Mouse (Mus musculus): ENCODE measurements around the gene Stra6. TPM values are rescaled to one million over a fixed set of nuclear protein-coding genes. Genes with fewer than 3 reads are reported as not detected.
A peak's percentile ranks its signal among the peaks of the same experiment; 100 is the strongest.

The Stra6 gene
- total RNA-seq, 4 experiments from 2014 or later: 0.50 to 1.5 (median 0.67) TPM

DNA sequence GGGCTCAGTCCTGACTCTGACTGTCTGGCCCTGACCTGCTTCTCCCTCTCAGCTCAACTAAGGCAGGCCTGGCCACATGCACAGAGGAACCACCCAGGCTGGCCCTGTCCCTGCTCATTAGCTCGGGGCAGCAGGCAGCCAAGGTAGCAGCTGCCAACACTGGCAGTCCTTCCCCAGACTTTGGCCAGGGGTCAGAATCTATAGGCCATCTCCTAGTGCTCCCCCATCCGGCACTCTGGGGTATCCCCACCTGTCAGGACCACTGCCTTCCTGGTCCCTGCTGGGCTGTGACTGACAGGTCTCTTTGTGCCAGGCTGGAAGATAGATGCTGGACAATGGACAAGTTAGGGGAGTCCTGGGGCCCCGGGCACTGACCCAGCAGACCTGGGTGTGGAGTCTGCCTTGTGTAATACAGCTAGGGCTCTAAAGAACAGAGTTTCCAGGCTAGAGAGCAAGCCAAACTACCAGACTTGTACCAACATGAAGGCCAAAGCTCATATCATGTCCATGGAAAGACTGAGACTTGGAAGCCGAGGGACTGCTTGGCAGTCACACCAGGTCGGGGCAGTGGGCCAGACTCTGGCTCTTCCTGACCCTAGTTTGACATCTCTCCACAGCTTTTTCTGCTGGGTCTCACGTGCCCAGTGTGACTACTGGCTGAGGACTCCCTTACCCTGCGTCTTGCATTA lies 29.1 kb downstream of the Stra6 start:
- DNase-seq (ENCODE audit: low spot score): peak; percentile 64

GRCm38 (mm10) chr9:58093776-58094175 lies 30.2 kb downstream of the Stra6 start:
- DNase-seq (ENCODE audit: low spot score): no peak

DNA sequence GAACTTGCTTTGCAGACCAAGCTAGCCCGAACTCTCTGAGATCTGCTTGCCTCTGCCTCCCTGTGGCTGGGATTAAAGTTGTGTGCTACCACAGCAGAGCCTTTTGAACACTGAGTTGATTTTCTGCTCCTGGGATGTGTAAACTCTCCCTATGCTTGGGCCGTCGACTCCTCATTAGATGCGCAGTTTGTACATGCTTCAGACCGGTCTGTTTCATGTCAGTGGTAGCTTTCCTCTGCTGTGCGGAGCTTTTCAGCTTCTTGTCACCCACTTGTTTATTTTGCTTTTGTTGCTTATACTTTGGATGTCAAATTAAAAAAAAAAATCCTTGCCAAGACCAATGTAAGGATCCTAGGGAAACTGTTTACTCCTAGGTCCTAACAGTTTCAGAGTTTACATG lies 32.4 kb downstream of the Stra6 start:
- no peak for DNase-seq (ENCODE audit: low spot score)

DNA sequence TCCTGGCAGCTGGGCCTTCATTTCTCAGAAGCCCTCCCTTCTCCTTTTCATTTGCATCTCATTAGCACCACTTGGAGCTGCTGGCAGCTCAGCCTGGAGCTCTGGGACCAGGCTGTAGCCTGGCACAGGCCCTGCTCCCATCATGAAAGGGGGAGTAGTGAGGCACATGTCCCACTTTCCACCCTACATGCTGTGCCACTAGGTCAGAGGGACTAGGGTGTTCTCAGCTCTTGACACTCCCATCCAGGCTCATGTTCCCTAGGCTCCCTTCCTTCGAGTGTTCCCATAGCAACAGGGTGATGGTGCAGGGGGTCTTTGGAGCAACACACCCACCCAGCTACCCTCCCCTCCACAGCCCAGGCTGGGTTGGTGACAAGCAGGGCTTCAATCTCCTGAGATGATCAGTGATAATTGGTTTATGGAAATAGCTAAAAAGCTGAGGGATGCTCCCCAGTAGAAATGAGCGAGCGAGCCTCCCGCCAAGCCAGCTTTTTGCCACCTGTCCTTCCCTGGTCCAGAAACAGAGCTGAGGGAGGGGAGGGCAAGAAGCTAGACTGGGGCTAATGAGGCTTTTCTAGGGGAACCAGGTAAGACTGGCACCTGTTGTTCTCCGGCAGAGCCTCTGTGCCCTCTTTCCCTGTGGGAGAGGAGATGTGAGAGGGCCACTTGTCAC lies 33.2 kb downstream of the Stra6 start:
- no peak for DNase-seq (ENCODE audit: low spot score)

DNA sequence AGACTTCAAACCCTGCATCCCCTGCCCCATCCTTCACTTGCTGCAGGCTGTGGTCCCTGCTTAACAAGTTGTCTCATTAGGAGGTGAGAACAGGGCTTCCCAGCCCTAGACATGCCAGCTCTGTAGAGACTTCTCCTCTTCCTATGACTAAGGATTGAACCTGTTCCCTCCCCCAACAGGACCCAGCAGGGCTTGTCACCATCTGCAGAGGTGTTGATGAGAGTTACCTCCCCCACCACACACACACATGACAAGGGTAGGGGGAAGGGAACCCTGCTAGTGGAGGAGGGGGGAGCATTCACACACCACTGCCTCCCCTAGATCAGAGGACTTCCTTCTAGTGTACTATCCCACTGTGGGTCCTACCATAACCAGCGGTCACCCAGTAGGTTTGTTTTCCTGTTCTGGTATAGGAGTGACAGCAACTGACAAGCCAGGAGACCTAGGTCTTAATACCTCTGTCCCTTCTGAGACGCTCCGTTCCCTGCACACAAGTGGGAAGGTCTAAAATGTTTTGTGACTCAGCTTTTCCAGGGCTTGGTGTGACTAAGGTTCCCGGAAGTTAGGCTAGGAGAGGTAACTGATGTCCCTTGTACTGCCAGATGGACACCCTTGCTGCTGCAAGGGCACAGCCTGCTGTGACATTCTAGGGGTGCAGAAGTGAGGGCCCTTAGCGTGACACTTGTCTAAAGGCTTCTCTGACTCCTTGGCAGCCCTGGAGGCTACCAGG lies 36.4 kb downstream of the Stra6 start:
- DNase-seq (ENCODE audit: low spot score): no peak

- DNase-seq (ENCODE audit: low spot score): no peak
These were observed 38.4 kb downstream of the Stra6 start for GRCm38 (mm10) chr9:58102013-58102412.

DNA sequence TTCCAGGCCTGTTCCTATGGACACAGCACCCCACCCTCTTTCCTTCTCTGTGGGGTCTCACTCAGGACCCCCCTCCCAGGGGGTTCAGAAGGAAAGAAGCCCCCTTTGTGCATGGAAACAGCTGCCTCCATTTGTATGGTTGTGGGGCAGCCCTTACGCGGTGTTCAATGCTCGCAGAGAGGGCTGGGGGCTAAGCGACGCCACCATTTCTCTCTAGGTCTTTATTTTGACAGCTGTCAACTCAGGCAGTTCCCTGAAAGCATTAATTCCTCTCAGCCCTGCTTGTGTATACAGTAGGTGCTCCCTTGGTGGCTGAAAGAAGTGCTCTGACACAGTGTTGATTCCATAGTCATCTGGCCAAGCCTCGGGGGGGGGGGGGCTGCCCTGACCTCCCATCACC lies 40.1 kb downstream of the Stra6 start:
- no peak for DNase-seq (ENCODE audit: low spot score)

GRCm38 (mm10) chr9:58105595-58106169 lies 42.1 kb downstream of the Stra6 start:
- DNase-seq (ENCODE audit: low spot score): no peak

DNA sequence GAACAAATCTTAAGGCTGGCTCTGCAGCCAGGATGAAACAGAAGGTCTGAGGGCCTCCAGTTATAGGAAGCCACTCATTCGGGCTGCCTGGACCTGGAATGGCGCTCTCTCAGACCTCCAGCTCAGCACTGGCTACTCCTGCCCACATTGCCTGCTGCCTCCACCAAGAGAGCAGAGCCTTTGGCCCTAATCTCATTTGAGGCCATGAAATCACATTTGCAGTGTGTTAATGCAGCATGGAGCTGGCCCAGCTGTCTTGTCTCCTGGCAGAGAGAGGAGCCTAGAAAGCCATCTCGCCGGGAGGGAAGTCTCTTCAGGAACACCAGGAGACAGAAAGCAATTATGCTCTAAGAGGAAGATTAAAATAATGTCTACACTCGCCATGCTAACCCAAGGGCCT lies 43.9 kb downstream of the Stra6 start:
- DNase-seq (ENCODE audit: low spot score): no peak

DNA sequence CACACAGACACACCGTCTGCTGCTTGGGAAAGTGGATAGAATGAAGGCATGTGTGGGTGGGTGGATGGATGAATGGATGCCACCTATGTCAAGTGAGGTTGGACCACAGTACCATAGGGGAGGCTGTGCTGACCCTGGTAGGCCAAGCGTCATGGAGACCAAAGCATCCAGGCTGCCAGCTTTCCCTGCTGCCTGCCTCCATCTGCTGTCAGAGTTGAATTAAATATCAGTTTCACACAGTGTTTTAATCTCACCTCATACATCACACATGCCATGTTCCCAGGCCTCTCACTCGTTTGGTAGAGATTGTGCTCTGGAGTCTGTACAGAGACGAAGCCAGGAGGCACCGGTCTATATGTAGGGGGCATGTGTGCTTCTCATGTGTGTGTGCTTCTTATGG lies 47.2 kb downstream of the Stra6 start:
- DNase-seq (ENCODE audit: low spot score): no peak

DNA sequence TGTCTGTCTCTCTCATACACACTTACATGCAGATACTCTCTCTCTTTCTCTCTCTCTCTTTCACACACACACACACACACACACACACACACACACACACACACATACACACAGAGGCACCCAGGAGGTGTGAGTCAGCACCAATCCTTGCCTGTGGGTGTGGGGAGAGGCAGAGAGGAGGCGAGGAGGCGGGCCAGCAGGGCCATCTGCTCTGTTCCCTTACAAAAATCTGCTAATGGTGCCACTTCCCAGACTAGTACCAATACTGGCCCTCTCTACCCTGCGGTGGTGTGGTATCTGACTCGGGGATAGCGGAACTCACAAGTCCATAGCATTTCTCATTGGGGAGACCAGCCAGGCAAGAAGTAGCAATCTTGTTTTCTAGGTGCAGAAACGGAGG lies 47.8 kb downstream of the Stra6 start:
- no peak for DNase-seq (ENCODE audit: low spot score)

DNA sequence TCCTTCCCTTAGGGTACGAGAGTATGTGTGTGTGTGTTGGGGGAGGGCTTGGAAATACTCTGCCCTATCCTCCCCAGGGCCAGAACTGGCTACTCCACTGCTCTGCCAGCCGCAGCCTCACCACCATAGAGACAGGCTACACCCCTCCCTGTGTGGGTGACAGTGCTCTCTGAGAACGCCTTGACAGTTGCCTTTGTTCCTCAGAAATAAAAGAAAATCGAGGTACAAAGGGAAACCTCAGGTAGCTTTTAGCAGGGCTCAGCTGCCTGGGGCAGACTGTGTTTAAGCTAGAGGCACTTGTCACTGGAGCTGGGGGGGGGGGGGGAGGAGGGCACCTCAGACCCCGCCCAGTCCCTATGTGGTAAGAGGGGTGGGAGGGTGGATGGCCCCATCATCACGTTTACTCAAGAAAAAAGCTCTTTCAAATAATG lies 48.7 kb downstream of the Stra6 start:
- DNase-seq (ENCODE audit: low spot score): no peak

GRCm38 (mm10) chr9:58112866-58113278 lies 49.3 kb downstream of the Stra6 start:
- DNase-seq (ENCODE audit: low spot score): no peak

DNA sequence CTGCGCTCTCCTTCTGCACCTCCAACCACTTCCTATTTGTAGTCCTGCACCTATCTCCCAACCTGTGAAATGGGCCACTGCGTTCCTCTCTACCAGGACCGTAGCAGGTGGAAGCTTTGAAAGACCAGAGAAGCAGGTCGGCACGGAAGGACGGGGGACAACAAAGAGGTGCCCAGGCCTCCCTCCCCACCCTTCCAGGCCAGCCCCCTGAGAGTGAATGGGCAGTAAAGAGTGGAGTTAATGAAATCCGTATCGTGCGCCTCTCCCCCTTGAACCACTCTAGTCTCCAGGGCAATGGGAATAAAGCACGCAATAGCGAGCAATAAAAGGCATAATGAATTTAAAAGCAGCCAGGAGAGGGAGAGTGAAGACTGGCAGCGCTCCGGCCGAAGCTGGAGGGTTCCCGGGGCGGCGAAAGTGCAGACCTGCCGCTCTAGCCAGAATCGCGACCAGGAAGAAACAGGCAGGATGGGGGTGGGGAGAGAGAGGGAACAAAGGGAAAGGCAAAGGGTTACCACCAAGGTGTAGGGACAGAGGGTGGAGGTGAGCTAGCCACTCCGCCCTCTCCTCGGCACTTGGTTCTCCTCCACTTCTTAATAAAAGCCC lies 49.8 kb downstream of the Stra6 start:
- DNase-seq (ENCODE audit: low spot score): no peak

GRCm38 (mm10) chr9:58114019-58114418 lies 50.4 kb downstream of the Stra6 start:
- DNase-seq (ENCODE audit: low spot score): no peak

DNA sequence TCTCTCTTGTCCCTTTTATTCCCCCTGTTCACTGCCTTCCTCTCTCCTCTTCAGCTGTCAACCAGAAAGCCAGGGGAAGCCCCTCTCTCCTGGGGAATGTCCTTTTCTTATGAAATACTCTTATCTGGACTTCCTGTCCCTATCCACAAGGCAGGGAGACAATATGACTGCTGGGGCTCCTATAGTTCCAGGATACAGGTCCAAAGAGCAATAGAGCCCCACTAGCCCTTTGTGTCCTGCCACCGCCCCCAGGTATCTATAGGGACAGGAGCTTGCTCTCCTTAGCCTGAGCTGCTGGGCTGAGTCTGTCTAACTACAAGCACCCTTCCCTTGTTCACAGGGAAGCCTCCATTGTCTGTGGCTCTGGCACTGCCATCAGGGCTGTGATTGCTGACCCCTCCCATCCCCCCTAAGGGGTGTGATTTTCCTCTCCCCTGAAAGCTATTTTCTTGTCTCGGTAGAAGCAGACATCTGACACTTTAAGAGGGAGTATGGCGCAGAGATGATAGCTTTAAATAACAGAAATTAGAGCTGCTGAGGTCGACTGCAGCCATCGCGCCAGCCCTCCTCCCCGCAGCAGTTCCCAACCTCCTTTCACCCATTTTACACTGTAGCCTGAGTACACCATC lies 51.8 kb downstream of the Stra6 start:
- no peak for DNase-seq (ENCODE audit: low spot score)

DNA sequence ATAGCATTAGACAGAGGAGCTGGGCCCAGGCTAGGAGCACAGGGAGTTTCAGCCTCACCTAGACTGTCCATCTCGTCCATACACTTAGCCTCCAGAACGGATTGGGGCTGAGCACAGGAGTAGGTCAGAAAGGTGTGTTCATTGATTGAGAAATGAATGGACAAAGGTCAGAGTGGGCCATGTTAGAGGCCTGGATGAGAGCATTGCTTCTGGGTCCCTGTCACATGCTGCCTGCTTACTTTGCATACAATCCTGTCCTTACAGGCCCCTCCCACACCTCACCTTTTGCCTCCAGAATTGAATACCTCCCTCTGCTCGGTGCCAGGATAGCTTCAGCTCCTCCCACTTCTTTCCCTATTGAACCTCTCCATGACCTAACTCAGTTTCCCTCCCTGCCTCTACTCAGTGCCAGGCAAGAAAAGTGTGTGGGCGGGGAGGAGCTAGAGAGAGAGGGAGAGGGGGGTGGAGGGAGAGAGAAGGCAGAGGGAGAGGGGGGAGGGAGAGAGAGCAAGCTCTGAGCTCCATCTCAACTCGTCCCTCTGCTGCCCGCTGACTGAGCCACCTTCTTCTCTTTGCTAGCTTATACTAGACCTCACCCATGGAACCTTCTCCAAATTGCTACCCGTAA lies 52.5 kb downstream of the Stra6 start:
- no peak for DNase-seq (ENCODE audit: low spot score)

- DNase-seq (ENCODE audit: low spot score): no peak
These were observed 55.1 kb downstream of the Stra6 start, which contains the start of gene Ccdc33 for GRCm38 (mm10) chr9:58118671-58119070. TSS of gene Ccdc33 (minus strand) at chr9:58118823.

- no peak for DNase-seq (ENCODE audit: low spot score)
These were observed 61.5 kb downstream of the Stra6 start for GRCm38 (mm10) chr9:58125085-58125484.

DNA sequence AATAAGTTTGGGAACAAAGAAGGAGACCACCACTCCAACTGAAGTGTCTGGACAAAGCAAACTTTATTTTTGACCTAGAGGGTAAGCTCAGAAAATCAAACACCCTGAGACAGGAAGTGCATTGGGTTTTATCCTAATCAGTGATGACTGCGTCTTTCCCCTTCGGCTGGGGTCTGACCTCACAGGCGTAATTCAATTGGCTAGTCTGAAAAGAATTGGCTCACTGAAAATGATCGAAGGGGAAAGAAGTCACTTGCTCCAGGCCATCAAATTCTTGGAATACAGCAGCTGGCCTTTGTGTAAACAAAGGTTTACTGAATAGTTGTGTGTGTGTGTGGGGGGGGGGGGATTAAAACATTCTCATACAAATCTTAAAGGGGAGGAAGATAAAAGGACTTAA lies 62.2 kb downstream of the Stra6 start:
- no peak for DNase-seq (ENCODE audit: low spot score)

- no peak for DNase-seq (ENCODE audit: low spot score)
These were observed 65.4 kb downstream of the Stra6 start for GRCm38 (mm10) chr9:58128926-58129413.

Measured in heart, adult 8-10 months (tissue).